Mouse (Mus musculus) CH12.LX (cell line): ENCODE measurements around the gene Dyrk3. TPM values are rescaled to one million over a fixed set of nuclear protein-coding genes. Genes with fewer than 3 reads are reported as not detected.

Experiments
- DNase-seq: peaks from one replicate; pipeline ENCODE4 v3.0.0-alpha.2; 2013; ENCODE audit errors: extremely low read depth
- H3K27ac ChIP-seq: 2 replicates; pipeline ENCODE4 v1.5.1; 2012; ENCODE audit warnings: low read depth, mild to moderate bottlenecking, control low read depth, moderate library complexity; ENCODE audit not compliant: insufficient read depth
- H3K27me3 ChIP-seq: replicated peaks from 2 replicates; pipeline ENCODE3; 2012; ENCODE audit warnings: inconsistent platforms
- H3K36me3 ChIP-seq, 2 experiments: replicated peaks in 1 of 2; 2 replicates each; pipeline versions ENCODE3 to v1.6.1; 2012; ENCODE audit warnings: inconsistent platforms in 1 of 2, low read length in 1 of 2, mild to moderate bottlenecking in 1 of 2, mixed read lengths in 1 of 2, moderate library complexity in 1 of 2; ENCODE audit not compliant: control insufficient read depth in 1 of 2, insufficient read depth in 1 of 2
- H3K4me1 ChIP-seq, 2 experiments: 2 replicates each; pipeline ENCODE4 v1.6.1; 2012; ENCODE audit warnings: inconsistent platforms in 1 of 2, moderate library complexity in 1 of 2; ENCODE audit not compliant: insufficient read depth in 2 of 2, control insufficient read depth in 1 of 2
- H3K4me2 ChIP-seq: 2 replicates; pipeline ENCODE4 v1.6.1; 2012; ENCODE audit warnings: low read depth, mild to moderate bottlenecking, control low read depth; ENCODE audit not compliant: poor library complexity, insufficient read depth, severe bottlenecking
- H3K4me3 ChIP-seq, 3 experiments: fragments of 150-350 bp in 1 of 3; sonication (generic) in 1 of 3; replicated peaks in 1 of 3; 2 replicates each; pipeline versions ENCODE3 to v1.5.1; 2011 to 2012; ENCODE audit warnings: low read depth in 2 of 3, low read length in 2 of 3, mild to moderate bottlenecking in 2 of 3, moderate library complexity in 2 of 3, control low read depth in 1 of 3, improper control_type of control experiment in 1 of 3, inconsistent platforms in 1 of 3, mixed read lengths in 1 of 3; ENCODE audit not compliant: poor library complexity in 1 of 3
- H3K79me2 ChIP-seq: replicated peaks from 2 replicates; pipeline ENCODE4 v1.6.1; 2012; ENCODE audit warnings: mild to moderate bottlenecking, moderate library complexity; ENCODE audit not compliant: control insufficient read depth, poor library complexity, insufficient read depth, severe bottlenecking; ENCODE audit errors: extremely low read depth
- H3K9ac ChIP-seq: 2 replicates; pipeline ENCODE4 v1.6.1; 2012; ENCODE audit warnings: low read depth, mild to moderate bottlenecking, control low read depth, moderate library complexity; ENCODE audit not compliant: insufficient read depth
- H3K9me3 ChIP-seq: replicated peaks from 2 replicates; pipeline ENCODE3; 2012; ENCODE audit warnings: low read length, inconsistent platforms, mixed read lengths
- BHLHE40 ChIP-seq: IDR thresholded peaks from 2 replicates; pipeline ENCODE4 v1.6.1; 2011; ENCODE audit warnings: mild to moderate bottlenecking, low read depth, low read length, improper control_type of control experiment
- CHD1 ChIP-seq: IDR thresholded peaks from 2 replicates; pipeline ENCODE4 v1.6.1; 2012; ENCODE audit warnings: low read depth, low read length, improper control_type of control experiment, inconsistent platforms
- ELF1 ChIP-seq: IDR thresholded peaks from 2 replicates; pipeline ENCODE4 v1.6.1; 2014; ENCODE audit warnings: low read depth, mild to moderate bottlenecking, inconsistent platforms, low read length, improper control_type of control experiment
- EP300 ChIP-seq: IDR thresholded peaks from 2 replicates; pipeline ENCODE4 v1.6.1; 2011; ENCODE audit warnings: low read length, improper control_type of control experiment
- IRF4 ChIP-seq: IDR thresholded peaks from 2 replicates; pipeline ENCODE4 v1.6.1; 2014; ENCODE audit warnings: low read depth, mild to moderate bottlenecking, inconsistent platforms, low read length, improper control_type of control experiment
- KAT2A ChIP-seq: IDR thresholded peaks from 2 replicates; pipeline ENCODE4 v1.6.1; 2012; ENCODE audit warnings: low read length, improper control_type of control experiment, inconsistent platforms; ENCODE audit not compliant: insufficient replicate concordance
- MAFK ChIP-seq: IDR thresholded peaks from 2 replicates; pipeline ENCODE4 v1.6.1; 2011; ENCODE audit warnings: low read length, improper control_type of control experiment; ENCODE audit not compliant: insufficient replicate concordance
- MAX ChIP-seq: IDR thresholded peaks from 2 replicates; pipeline ENCODE4 v1.6.1; 2011; ENCODE audit warnings: low read length, improper control_type of control experiment
- MXI1 ChIP-seq: IDR thresholded peaks from 2 replicates; pipeline ENCODE4 v1.6.1; 2011; ENCODE audit warnings: mild to moderate bottlenecking, low read depth, low read length, improper control_type of control experiment
- MYC ChIP-seq: IDR thresholded peaks from 2 replicates; pipeline ENCODE4 v1.6.1; 2011; ENCODE audit warnings: low read depth, mild to moderate bottlenecking, improper control_type of control experiment, low read length
- NELFE ChIP-seq: IDR thresholded peaks from 2 replicates; pipeline ENCODE4 v1.6.1; 2011; ENCODE audit warnings: low read depth, low read length, improper control_type of control experiment
- NRF1 ChIP-seq: IDR thresholded peaks from 2 replicates; pipeline ENCODE4 v1.6.1; 2014; ENCODE audit warnings: low read depth, mild to moderate bottlenecking, inconsistent platforms, low read length, improper control_type of control experiment, moderate library complexity
- POLR2A ChIP-seq: IDR thresholded peaks from 2 replicates; pipeline ENCODE4 v1.6.1; 2011; ENCODE audit warnings: low read depth, mild to moderate bottlenecking, improper control_type of control experiment, low read length
- POLR2AphosphoS2 ChIP-seq: IDR thresholded peaks from 2 replicates; pipeline ENCODE4 v1.6.1; 2011; ENCODE audit warnings: low read depth, low read length, improper control_type of control experiment
- RAD21 ChIP-seq: IDR thresholded peaks from 2 replicates; pipeline ENCODE4 v1.6.1; 2011; ENCODE audit warnings: low read depth, mild to moderate bottlenecking, low read length, improper control_type of control experiment, moderate library complexity
- SIN3A ChIP-seq: IDR thresholded peaks from 2 replicates; pipeline ENCODE4 v1.6.1; 2012; ENCODE audit warnings: low read length, improper control_type of control experiment, inconsistent platforms
- SMC3 ChIP-seq: IDR thresholded peaks from 2 replicates; pipeline ENCODE4 v1.6.1; 2011; ENCODE audit warnings: low read depth, low read length, improper control_type of control experiment
- TBP ChIP-seq: conservative IDR thresholded peaks from 2 replicates; pipeline ENCODE4 v1.6.1; 2011; ENCODE audit warnings: low read depth, low read length, improper control_type of control experiment
- UBTF ChIP-seq: IDR thresholded peaks from 2 replicates; pipeline ENCODE4 v1.6.1; 2012; ENCODE audit warnings: low read depth, mild to moderate bottlenecking, inconsistent platforms, low read length, improper control_type of control experiment, moderate library complexity
- USF2 ChIP-seq: conservative IDR thresholded peaks from 2 replicates; pipeline ENCODE4 v1.6.1; 2011; ENCODE audit warnings: low read depth, low read length, improper control_type of control experiment
- ZC3H11A ChIP-seq: IDR thresholded peaks from 2 replicates; pipeline ENCODE4 v1.6.1; 2012; ENCODE audit warnings: low read depth, mild to moderate bottlenecking, inconsistent platforms, low read length, improper control_type of control experiment
- ZKSCAN1 ChIP-seq: IDR thresholded peaks from 2 replicates; pipeline ENCODE4 v1.6.1; 2012; ENCODE audit warnings: low read depth, inconsistent platforms, low read length, improper control_type of control experiment, borderline replicate concordance
- dilution Hi-C: fragments of 300-500 bp; cut with MboI; formaldehyde crosslinking; loops from 2 replicates; pipeline ENCODE4 v1.14.3; 2020; ENCODE audit warnings: low sequenced_read_pairs; ENCODE audit not compliant: extremely low pct_unique_long_range_greater_than_20kb, extremely low pct_ligation_motif_present
- in situ Hi-C: fragments of 300-500 bp; cut with MboI; formaldehyde crosslinking; loops from 3 replicates; pipeline ENCODE4 v1.14.3; 2019; ENCODE audit warnings: low sequenced_read_pairs, low pct_ligation_motif_present, low pct_unique_long_range_greater_than_20kb, mixed read lengths
- polyA plus RNA-seq: library from polyadenylated mRNA; unstranded; fragments of >175 nt; gene quantifications from 2 replicates; pipeline ENCODE4 v1.2.1, GENCODE M21; 2012; ENCODE audit warnings: low read depth; ENCODE audit not compliant: insufficient read length
- total RNA-seq, 2 experiments: library from RNA; depleted of rRNA; stranded (reverse); fragments of 300-350 nt in 1 of 2; fragments of >200 nt in 1 of 2; gene quantifications; 2 replicates each; pipeline ENCODE4 v1.2.3; 2012 to 2014

The Dyrk3 gene
- total and polyA plus RNA-seq, 3 experiments = 6.4 to 10.1 (median 8.2) TPM

GRCm38 (mm10) chr1:131085272-131085671 lies 52.9 kb downstream of the Dyrk3 start:
- H3K9me3 ChIP-seq = no peaks in the 10 kb centered on the region
- H3K4me3 ChIP-seq = no peak overlapping the region
- in situ Hi-C loops = no loop called here
- no peak for TF ChIP-seq POLR2AphosphoS2
- TF ChIP-seq SMC3 = no peak
- H3K27me3 ChIP-seq = no peaks in the 10 kb centered on the region
- dilution Hi-C loops = no loop called here
- H3K36me3 ChIP-seq = peaks cover 0 to 17% of the 10 kb centered on the region in 2 experiments
- H3K4me2 ChIP-seq = peak overlapping the region; percentile 30; the same call in 1 of the 2 replicates
- H3K27ac ChIP-seq = no peak overlapping the region
- H3K79me2 ChIP-seq = peaks cover 35% of the 10 kb centered on the region
- no peak for DNase-seq
- 0 out of 2 replicates have a peak overlapping the region, but pooled peaks have one; percentile 23 for H3K9ac ChIP-seq
- H3K4me1 ChIP-seq = peaks cover 30 to 78% of the 10 kb centered on the region in 2 experiments

GRCm38 (mm10) chr1:131084289-131084688 lies 53.9 kb downstream of the Dyrk3 start:
- H3K9ac ChIP-seq = no peak overlapping the region
- dilution Hi-C loops (no loop called here), in situ Hi-C loops (no loop called here)
- H3K4me3 ChIP-seq = no peak overlapping the region
- H3K4me1 ChIP-seq = peaks cover 26 to 78% of the 10 kb centered on the region in 2 experiments
- H3K36me3 ChIP-seq = peaks cover 0 to 15% of the 10 kb centered on the region in 2 experiments
- H3K9me3 ChIP-seq = no peaks in the 10 kb centered on the region
- H3K27ac ChIP-seq = no peak overlapping the region
- peaks cover 36% of the 10 kb centered on the region for H3K79me2 ChIP-seq
- 0 out of 2 replicates have a peak overlapping the region, but pooled peaks have one; percentile 0 for H3K4me2 ChIP-seq
- no peaks in the 10 kb centered on the region for H3K27me3 ChIP-seq
- TF ChIP-seq MAX (peak; percentile 64), SIN3A (0 out of 2 replicates have a peak, but pooled peaks have one; percentile 43), ZC3H11A (no peak), RAD21 (no peak), MYC (peak; percentile 82), BHLHE40 (peak; percentile 21; the same call in 1 of the 2 replicates), MXI1 (peak; percentile 44)
- no peak for DNase-seq

GRCm38 (mm10) chr1:131083609-131084008 lies 54.5 kb downstream of the Dyrk3 start:
- in situ Hi-C loops (no loop called here), dilution Hi-C loops (no loop called here)
- peaks cover 33% of the 10 kb centered on the region for H3K79me2 ChIP-seq
- no peak for TF ChIP-seq NELFE
- TF ChIP-seq MAFK = no peak
- no peak for TF ChIP-seq POLR2A
- no peak for TF ChIP-seq KAT2A
- TF ChIP-seq TBP = no peak
- TF ChIP-seq SIN3A = no peak
- no peak for TF ChIP-seq NRF1
- TF ChIP-seq IRF4 = no peak
- no peak for TF ChIP-seq USF2
- no peak for TF ChIP-seq CHD1
- TF ChIP-seq BHLHE40 = no peak
- no peak for TF ChIP-seq POLR2AphosphoS2
- no peak for TF ChIP-seq ELF1
- no peak for TF ChIP-seq SMC3
- no peak for TF ChIP-seq EP300
- no peak for TF ChIP-seq RAD21
- no peak for TF ChIP-seq MYC
- TF ChIP-seq ZKSCAN1 = no peak
- TF ChIP-seq MXI1 = no peak
- TF ChIP-seq UBTF = no peak
- H3K27ac ChIP-seq = no peak overlapping the region
- no peak overlapping the region for H3K4me3 ChIP-seq
- H3K9ac ChIP-seq = no peak overlapping the region
- no peak for DNase-seq
- peaks cover 0 to 11% of the 10 kb centered on the region in 2 experiments for H3K36me3 ChIP-seq
- no peaks in the 10 kb centered on the region for H3K27me3 ChIP-seq
- H3K4me1 ChIP-seq = peaks cover 26 to 79% of the 10 kb centered on the region in 2 experiments
- H3K9me3 ChIP-seq = no peaks in the 10 kb centered on the region
- no peak overlapping the region for H3K4me2 ChIP-seq
